23 mouse cellular contexts compared by ENCODE assay signal in the genomic region with DNA sequence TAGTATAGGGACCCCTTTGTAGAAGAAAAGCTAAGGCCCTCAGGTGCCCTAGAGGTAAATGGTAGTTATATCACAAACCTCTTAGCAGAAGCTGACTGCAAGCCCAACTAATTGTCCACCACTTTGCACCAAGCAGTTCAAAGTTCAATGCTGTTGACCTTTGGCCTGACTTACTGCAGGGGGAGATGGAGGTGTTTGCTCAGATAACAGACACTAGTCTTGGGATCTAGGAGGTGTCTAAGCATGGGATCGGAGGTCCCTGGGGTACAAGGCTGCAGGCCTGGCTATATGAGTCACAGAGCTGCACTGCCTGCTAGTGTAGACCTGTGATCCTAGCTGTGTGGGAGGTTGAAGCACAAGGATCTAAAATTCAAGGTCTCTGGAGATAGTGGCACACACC. TPM values are rescaled to one million over a fixed set of nuclear protein-coding genes. Genes with fewer than 3 reads are reported as not detected.
DNase-seq lines count a peak whose midpoint lies in the region; ATAC-seq lines count a peak whose summit lies in the region.
"Had no signal": no experiment of that assay in that cellular context is flagged by ENCODE, and none has a peak within 500 bp of the region (broad histone marks: within the 10 kb centered on the region; RNA-seq: fewer than 3 reads in every experiment).

No protein-coding gene starts in this region.

- peaks cover 2% of the 10 kb centered on the region; the same call in 1 of the 2 replicates for H3K36me3 ChIP-seq in kidney, embryonic 14.5 days (ENCODE audit: control insufficient read depth, insufficient read depth, low read length)
- 0 out of 2 replicates have a peak, but pooled peaks cover 2% of the 10 kb centered on the region for H3K36me3 ChIP-seq in intestine, embryonic 16.5 days (ENCODE audit: control insufficient read depth, insufficient read depth, low read length)
- peaks cover 61% of the 10 kb centered on the region for H3K36me3 ChIP-seq in forebrain, embryonic 10.5 days (replicated peaks)

- no peak overlapping the region for H3K9ac ChIP-seq in kidney, embryonic 14.5 days (ENCODE audit: low read depth, low read length)
- no peak overlapping the region for H3K9ac ChIP-seq in intestine, embryonic 16.5 days (ENCODE audit: low read depth, low read length)
- H3K9ac ChIP-seq: embryonic facial prominence, embryonic 12.5 days; forebrain, embryonic 12.5 days; hindbrain, embryonic 12.5 days had no signal

- H3K27me3 ChIP-seq in kidney, embryonic 14.5 days (ENCODE audit: control insufficient read depth, insufficient read depth, low read length) = no peaks in the 10 kb centered on the region
- H3K27me3 ChIP-seq in intestine, embryonic 16.5 days (replicated peaks; ENCODE audit: control insufficient read depth, insufficient read depth, low read length) = no peaks in the 10 kb centered on the region
- H3K27me3 ChIP-seq in forebrain, embryonic 10.5 days (ENCODE audit: poor library complexity, severe bottlenecking) = 0 out of 2 replicates have a peak, but pooled peaks cover 6% of the 10 kb centered on the region
- H3K27me3 ChIP-seq: embryonic facial prominence, embryonic 12.5 days had no signal

- H3K4me2 ChIP-seq in kidney, embryonic 14.5 days (replicated peaks; ENCODE audit: low read depth, low read length) = no peak overlapping the region
- no peak overlapping the region for H3K4me2 ChIP-seq in intestine, embryonic 16.5 days (ENCODE audit: low read depth, low read length)
- H3K4me2 ChIP-seq: embryonic facial prominence, embryonic 12.5 days; forebrain, embryonic 12.5 days; hindbrain, embryonic 12.5 days had no signal

- DNase-seq in kidney, adult 8-10 months = peak; percentile 67 to 74
- peak; percentile 58 for DNase-seq in kidney, postnatal 14 days
- DNase-seq in forebrain, embryonic 10.5 days (ENCODE audit: extremely low spot score, low spot score) = no peak
- DNase-seq in adrenal gland, postnatal 25 days = no peak
- DNase-seq in spleen, adult 18-20 months = no peak
- DNase-seq: adrenal gland, adult 8-10 months; B cell, adult 2 months; cerebellum, adult 11-12 months; cerebellum, adult 9-10 months; cerebellum, postnatal 25 days; gastrocnemius, postnatal 10 days; heart, adult 18-20 months; heart, postnatal 10 days; heart, postnatal 4 days had no signal

- H3K9me3 ChIP-seq in kidney, embryonic 14.5 days (ENCODE audit: control insufficient read depth, low read length) = no peaks in the 10 kb centered on the region
- no peaks in the 10 kb centered on the region for H3K9me3 ChIP-seq in intestine, embryonic 16.5 days (ENCODE audit: control insufficient read depth, low read length)
- H3K9me3 ChIP-seq in forebrain, embryonic 10.5 days = no peaks in the 10 kb centered on the region
- H3K9me3 ChIP-seq: embryonic facial prominence, embryonic 12.5 days; forebrain, embryonic 12.5 days; G1E; heart, embryonic 10.5 days; hindbrain, embryonic 12.5 days had no signal

- no peak for ATAC-seq in kidney, embryonic 14.5 days (ENCODE audit: low FRiP score, low TSS enrichment)
- peak; percentile 72 for ATAC-seq in intestine, embryonic 16.5 days
- ATAC-seq: CD4-positive, CD25-positive, alpha-beta regulatory T cell, adult 4 months; forebrain, embryonic 16.5 days had no signal

- WGBS in kidney, embryonic 14.5 days = 68% methylated on average over 1 of the region's 1 CpGs
- WGBS in intestine, embryonic 16.5 days = 62% methylated on average over 1 of the region's 1 CpGs
- 82% methylated on average over 1 of the region's 1 CpGs for WGBS in forebrain, embryonic 10.5 days

- no peak overlapping the region for H3K4me3 ChIP-seq in kidney, embryonic 14.5 days (ENCODE audit: low read length)
- H3K4me3 ChIP-seq in intestine, embryonic 16.5 days (ENCODE audit: low read length) = no peak overlapping the region
- no peak overlapping the region for H3K4me3 ChIP-seq in forebrain, embryonic 10.5 days
- H3K4me3 ChIP-seq: embryonic facial prominence, embryonic 12.5 days; forebrain, embryonic 12.5 days; heart, embryonic 10.5 days; hindbrain, embryonic 12.5 days had no signal

- H3K4me1 ChIP-seq in kidney, embryonic 14.5 days (ENCODE audit: control insufficient read depth, insufficient read depth, low read length) = peaks cover 15% of the 10 kb centered on the region
- peaks cover 27% of the 10 kb centered on the region for H3K4me1 ChIP-seq in intestine, embryonic 16.5 days (ENCODE audit: control insufficient read depth, insufficient read depth, low read length)
- H3K4me1 ChIP-seq in forebrain, embryonic 10.5 days = peaks cover 22% of the 10 kb centered on the region

- no peak overlapping the region for H3K27ac ChIP-seq in kidney, embryonic 14.5 days (ENCODE audit: low read depth, low read length)
- 0 out of 2 replicates have a peak overlapping the region, but pooled peaks have one; percentile 7 for H3K27ac ChIP-seq in intestine, embryonic 16.5 days (ENCODE audit: low read length)
- H3K27ac ChIP-seq in forebrain, embryonic 10.5 days = no peak overlapping the region
- H3K27ac ChIP-seq: embryonic facial prominence, embryonic 12.5 days; forebrain, embryonic 12.5 days; heart, embryonic 10.5 days; hindbrain, embryonic 12.5 days had no signal

RNA-seq across cellular contexts. Expression of gene Trip6, which starts 4.4 kb away (rescaled TPM):
- polyA plus RNA-seq in kidney, embryonic 14.5 days (2014; fragmentation: Nextera tagmentation; extraction: Ambion mirVana) = 52.7 and 62.5 TPM in 2 replicates
- polyA plus RNA-seq in intestine, embryonic 16.5 days (2015; fragmentation: Nextera tagmentation; extraction: Ambion mirVana) = 61.2 and 68.0 TPM in 2 replicates
- polyA plus RNA-seq in forebrain, embryonic 10.5 days (2016; fragmentation: Nextera tagmentation; extraction: Ambion mirVana) = 70.3 and 73.0 TPM in 2 replicates
- total RNA-seq in adrenal gland, postnatal 25 days (2021) = 32.3 and 40.8 TPM in 2 replicates

RNA-seq across cellular contexts. Expression of gene Srrt, which starts 11.1 kb away (rescaled TPM):
- 104 and 141 TPM in 2 replicates for polyA plus RNA-seq in kidney, embryonic 14.5 days (2014; fragmentation: Nextera tagmentation; extraction: Ambion mirVana)
- 106 and 113 TPM in 2 replicates for polyA plus RNA-seq in intestine, embryonic 16.5 days (2015; fragmentation: Nextera tagmentation; extraction: Ambion mirVana)
- 205 and 209 TPM in 2 replicates for polyA plus RNA-seq in forebrain, embryonic 10.5 days (2016; fragmentation: Nextera tagmentation; extraction: Ambion mirVana)
- 164 and 195 TPM in 2 replicates for total RNA-seq in adrenal gland, postnatal 25 days (2021)

RNA-seq across cellular contexts. Expression of gene Slc12a9, which starts 14.8 kb away (rescaled TPM):
- polyA plus RNA-seq in kidney, embryonic 14.5 days (2014; fragmentation: Nextera tagmentation; extraction: Ambion mirVana) = 5.7 and 8.5 TPM in 2 replicates
- 14.7 and 15.7 TPM in 2 replicates for polyA plus RNA-seq in intestine, embryonic 16.5 days (2015; fragmentation: Nextera tagmentation; extraction: Ambion mirVana)
- 10.6 and 11.8 TPM in 2 replicates for polyA plus RNA-seq in forebrain, embryonic 10.5 days (2016; fragmentation: Nextera tagmentation; extraction: Ambion mirVana)
- total RNA-seq in adrenal gland, postnatal 25 days (2021) = 9.2 and 17.7 TPM in 2 replicates

RNA-seq across cellular contexts. Expression of gene Ufsp1, which starts 24.1 kb away (rescaled TPM):
- 6.2 and 6.4 TPM in 2 replicates for polyA plus RNA-seq in kidney, embryonic 14.5 days (2014; fragmentation: Nextera tagmentation; extraction: Ambion mirVana)
- polyA plus RNA-seq in intestine, embryonic 16.5 days (2015; fragmentation: Nextera tagmentation; extraction: Ambion mirVana) = 9.5 and 10.7 TPM in 2 replicates
- 10.3 and 10.4 TPM in 2 replicates for polyA plus RNA-seq in forebrain, embryonic 10.5 days (2016; fragmentation: Nextera tagmentation; extraction: Ambion mirVana)
- total RNA-seq in adrenal gland, postnatal 25 days (2021) = 9.6 and 12.1 TPM in 2 replicates

RNA-seq across cellular contexts. Expression of gene Ache, which starts 31.3 kb away (rescaled TPM):
- polyA plus RNA-seq in kidney, embryonic 14.5 days (2014; fragmentation: Nextera tagmentation; extraction: Ambion mirVana) = 0.57 and 0.58 TPM in 2 replicates
- polyA plus RNA-seq in intestine, embryonic 16.5 days (2015; fragmentation: Nextera tagmentation; extraction: Ambion mirVana) = 9.0 and 9.3 TPM in 2 replicates
- polyA plus RNA-seq in forebrain, embryonic 10.5 days (2016; fragmentation: Nextera tagmentation; extraction: Ambion mirVana) = 1.9 and 2.3 TPM in 2 replicates
- total RNA-seq in adrenal gland, postnatal 25 days (2021) = 6.7 and 10.9 TPM in 2 replicates

Comparison
In these comparisons a context has a peak if more than half of its experiments do, and no peak if none do; other contexts are left out.
1. DNase-seq: peak in kidney, adult 8-10 months (2 of 2) and kidney, postnatal 14 days (single experiment); none in forebrain, embryonic 10.5 days (single experiment), adrenal gland, postnatal 25 days (single experiment) and spleen, adult 18-20 months (0 of 2).